Mouse (Mus musculus): ENCODE data around the gene Fcgr1. TPM values are rescaled to one million over a fixed set of nuclear protein-coding genes. Genes with fewer than 3 reads are reported as not detected.

Fcgr1 gene
- total RNA-seq, 2 experiments from 2014 or later: 0.10 to 0.30 TPM

- intact Hi-C loops (cut with DNase I): no loop called here
- DNase-seq: no peak
These were observed 56.9 kb downstream of the Fcgr1 start for GRCm38 (mm10) chr3:96236834-96237334.

- DNase-seq: no peak
- intact Hi-C loops (cut with DNase I): no loop called here
These were observed 57.9 kb downstream of the Fcgr1 start for GRCm38 (mm10) chr3:96235836-96236235.

- intact Hi-C loops (cut with DNase I): no loop called here
- DNase-seq: no peak
These were observed 58.9 kb downstream of the Fcgr1 start for GRCm38 (mm10) chr3:96234914-96235313.

Small RNAs within 50 kb of the gene (microRNA-seq; reads per million reads assigned to microRNA genes)
- 0 reads per million in 2 experiments for gene Gm47311
- 0 reads per million in 2 experiments for gene Gm47313

Other genes with a start within 250 kb of the Fcgr1 start
- 10 to 100 TPM; 13.4 to 17.5 TPM for gene Vps45, start 235.5 kb downstream of the Fcgr1 start, total RNA-seq (2021)
- gene Otud7b, start 189.4 kb downstream of the Fcgr1 start, total RNA-seq (2021): 10 to 100 TPM; 46.6 to 49.0 TPM
- 1 to 10 TPM; 1.6 to 2.3 TPM for gene Mtmr11, start 132.0 kb downstream of the Fcgr1 start, total RNA-seq (2021)
- gene Sf3b4, start 121.6 kb downstream of the Fcgr1 start, total RNA-seq (2021): 10 to 100 TPM; 10.7 to 11.6 TPM
- gene Sv2a, start 112.8 kb downstream of the Fcgr1 start, total RNA-seq (2021): 1 to 10 TPM in 1 of 2 experiments, under 1 TPM in 1; 0.37 to 1.5 TPM
- gene Bola1, start 74.3 kb downstream of the Fcgr1 start, total RNA-seq (2021): 10 to 100 TPM; 20.8 to 24.6 TPM
- under 1 TPM in 1 of 2 experiments, not detected in 1; 0.92 TPM for gene Hist2h2ab, start 74.1 kb downstream of the Fcgr1 start, total RNA-seq (2021)
- gene Hist2h2ac, start 73.1 kb downstream of the Fcgr1 start, total RNA-seq (2021): 10 to 100 TPM in 1 of 2 experiments, 1 to 10 TPM in 1; 9.9 to 10.3 TPM
- 1 to 10 TPM; 4.5 to 5.3 TPM for gene Hist2h2be, start 72.8 kb downstream of the Fcgr1 start, total RNA-seq (2021)
- 1 to 10 TPM; 7.6 to 8.3 TPM for gene Hist2h3c2, start 54.8 kb downstream of the Fcgr1 start, total RNA-seq (2021)
- gene Hist2h2aa2, start 53.7 kb downstream of the Fcgr1 start, total RNA-seq (2021): 100 to 1,000 TPM; 189 to 208 TPM
- gene Hist2h2aa1, start 48.5 kb downstream of the Fcgr1 start, total RNA-seq (2021): 1 to 10 TPM; 2.9 to 7.9 TPM
- not detected for gene Hist2h3c1, start 47.3 kb downstream of the Fcgr1 start, total RNA-seq (2021)
- 1 to 10 TPM; 5.9 to 6.8 TPM for gene Hist2h4, start 30.7 kb downstream of the Fcgr1 start, total RNA-seq (2021)
- 10 to 100 TPM; 26.9 to 33.5 TPM for gene Hist2h3b, start 25.3 kb downstream of the Fcgr1 start, total RNA-seq (2021)
- gene Hist2h2bb, start 24.2 kb downstream of the Fcgr1 start, total RNA-seq (2021): 10 to 100 TPM; 28.9 to 35.3 TPM
- not detected for gene BC107364, start 158.3 kb upstream of the Fcgr1 start, total RNA-seq (2021)
- gene Hfe2, start 231.2 kb upstream of the Fcgr1 start, total RNA-seq (2021): 100 to 1,000 TPM; 612 to 621 TPM

Measured in gastrocnemius, postnatal 36 days (tissue).